Mouse (Mus musculus): ENCODE results near the gene F12. TPM values are rescaled to one million over a fixed set of nuclear protein-coding genes. Genes with fewer than 3 reads are reported as not detected.

F12 gene
- polyA plus RNA-seq, 1 experiment from 2014 or later = not detected

GRCm38 (mm10) chr13:55462965-55463364, 36.4 kb upstream of the F12 start:
- Histone ChIP-seq H3K27me3 (ENCODE audit: control insufficient read depth, insufficient read depth, low read length) (no peaks in the 10 kb centered on the region), H3K36me3 (ENCODE audit: control insufficient read depth, insufficient read depth, low read length) (peaks cover 27% of the 10 kb centered on the region; the same call in 1 of the 2 replicates), H3K4me2 (replicated peaks; ENCODE audit: low read depth, low read length) (no peak overlapping the region), H3K9ac (replicated peaks; ENCODE audit: low read depth, low read length) (no peak overlapping the region), H3K4me1 (ENCODE audit: control insufficient read depth, insufficient read depth, low read length) (peaks cover 12% of the 10 kb centered on the region), H3K9me3 (ENCODE audit: control insufficient read depth, low read depth, low read length) (no peaks in the 10 kb centered on the region), H3K27ac (ENCODE audit: low read length) (no peak overlapping the region), H3K4me3 (ENCODE audit: low read depth, low read length) (no peak overlapping the region)
- 52% methylated on average over 2 of the region's 2 CpGs for WGBS
- no peak for ATAC-seq (ENCODE audit: insufficient number of reproducible peaks, insufficient read depth, low FRiP score, low read depth)

- H3K27ac ChIP-seq (ENCODE audit: low read length) = no peak overlapping the region
- no peaks in the 10 kb centered on the region for H3K27me3 ChIP-seq (ENCODE audit: control insufficient read depth, insufficient read depth, low read length)
- WGBS = 85% methylated on average over 16 of the region's 16 CpGs
- ATAC-seq (ENCODE audit: insufficient number of reproducible peaks, insufficient read depth, low FRiP score, low read depth) = no peak
- H3K4me3 ChIP-seq (ENCODE audit: low read depth, low read length) = no peak overlapping the region
- H3K9ac ChIP-seq (replicated peaks; ENCODE audit: low read depth, low read length) = no peak overlapping the region
- no peak overlapping the region for H3K4me2 ChIP-seq (replicated peaks; ENCODE audit: low read depth, low read length)
- H3K36me3 ChIP-seq (ENCODE audit: control insufficient read depth, insufficient read depth, low read length) = peaks cover 66% of the 10 kb centered on the region
- no peaks in the 10 kb centered on the region for H3K4me1 ChIP-seq (ENCODE audit: control insufficient read depth, insufficient read depth, low read length)
- no peaks in the 10 kb centered on the region for H3K9me3 ChIP-seq (ENCODE audit: control insufficient read depth, low read depth, low read length)
Measured at GRCm38 (mm10) chr13:55451785-55452549, 25.4 kb upstream of the F12 start.

GRCm38 (mm10) chr13:55451296-55451695, 24.7 kb upstream of the F12 start:
- H3K4me3 ChIP-seq (ENCODE audit: low read depth, low read length) = no peak overlapping the region
- H3K4me2 ChIP-seq (replicated peaks; ENCODE audit: low read depth, low read length) = no peak overlapping the region
- no peak overlapping the region for H3K27ac ChIP-seq (ENCODE audit: low read length)
- H3K9me3 ChIP-seq (ENCODE audit: control insufficient read depth, low read depth, low read length) = no peaks in the 10 kb centered on the region
- no peak overlapping the region for H3K9ac ChIP-seq (replicated peaks; ENCODE audit: low read depth, low read length)
- H3K36me3 ChIP-seq (ENCODE audit: control insufficient read depth, insufficient read depth, low read length) = peaks cover 62% of the 10 kb centered on the region
- H3K4me1 ChIP-seq (ENCODE audit: control insufficient read depth, insufficient read depth, low read length) = peaks cover 3% of the 10 kb centered on the region; the same call in 1 of the 2 replicates
- H3K27me3 ChIP-seq (ENCODE audit: control insufficient read depth, insufficient read depth, low read length) = no peaks in the 10 kb centered on the region
- WGBS = 86% methylated on average over 10 of the region's 10 CpGs
- ATAC-seq (ENCODE audit: insufficient number of reproducible peaks, insufficient read depth, low FRiP score, low read depth) = no peak

GRCm38 (mm10) chr13:55450511-55450980, 24.0 kb upstream of the F12 start:
- Histone ChIP-seq H3K4me1 (ENCODE audit: control insufficient read depth, insufficient read depth, low read length) (peaks cover 3% of the 10 kb centered on the region; the same call in 1 of the 2 replicates), H3K4me2 (replicated peaks; ENCODE audit: low read depth, low read length) (no peak overlapping the region), H3K36me3 (ENCODE audit: control insufficient read depth, insufficient read depth, low read length) (peaks cover 56% of the 10 kb centered on the region), H3K9me3 (ENCODE audit: control insufficient read depth, low read depth, low read length) (no peaks in the 10 kb centered on the region), H3K27ac (ENCODE audit: low read length) (no peak overlapping the region), H3K4me3 (ENCODE audit: low read depth, low read length) (no peak overlapping the region), H3K9ac (replicated peaks; ENCODE audit: low read depth, low read length) (no peak overlapping the region), H3K27me3 (ENCODE audit: control insufficient read depth, insufficient read depth, low read length) (no peaks in the 10 kb centered on the region)
- ATAC-seq (ENCODE audit: insufficient number of reproducible peaks, insufficient read depth, low FRiP score, low read depth) = no peak
- 90% methylated on average over 11 of the region's 11 CpGs for WGBS

GRCm38 (mm10) chr13:55449679-55450441, 23.3 kb upstream of the F12 start:
- no peak for ATAC-seq (ENCODE audit: insufficient number of reproducible peaks, insufficient read depth, low FRiP score, low read depth)

GRCm38 (mm10) chr13:55449205-55449604, 22.6 kb upstream of the F12 start:
- 90% methylated on average over 9 of the region's 9 CpGs for WGBS
- peaks cover 45% of the 10 kb centered on the region for H3K36me3 ChIP-seq (ENCODE audit: control insufficient read depth, insufficient read depth, low read length)
- no peak for ATAC-seq (ENCODE audit: insufficient number of reproducible peaks, insufficient read depth, low FRiP score, low read depth)

More at GRCm38 (mm10) chr13:55449679-55450441, 23.3 kb upstream of the F12 start:
- Histone ChIP-seq H3K9me3 (ENCODE audit: control insufficient read depth, low read depth, low read length) (no peaks in the 10 kb centered on the region), H3K36me3 (ENCODE audit: control insufficient read depth, insufficient read depth, low read length) (peaks cover 49% of the 10 kb centered on the region), H3K4me1 (ENCODE audit: control insufficient read depth, insufficient read depth, low read length) (peaks cover 3% of the 10 kb centered on the region; the same call in 1 of the 2 replicates), H3K9ac (replicated peaks; ENCODE audit: low read depth, low read length) (no peak overlapping the region), H3K27me3 (ENCODE audit: control insufficient read depth, insufficient read depth, low read length) (no peaks in the 10 kb centered on the region), H3K4me2 (replicated peaks; ENCODE audit: low read depth, low read length) (no peak overlapping the region), H3K27ac (ENCODE audit: low read length) (no peak overlapping the region), H3K4me3 (ENCODE audit: low read depth, low read length) (no peak overlapping the region)
- 85% methylated on average over 17 of the region's 17 CpGs for WGBS

GRCm38 (mm10) chr13:55448131-55448530, 21.5 kb upstream of the F12 start:
- Histone ChIP-seq H3K4me2 (replicated peaks; ENCODE audit: low read depth, low read length) (no peak overlapping the region), H3K9me3 (ENCODE audit: control insufficient read depth, low read depth, low read length) (no peaks in the 10 kb centered on the region), H3K4me3 (ENCODE audit: low read depth, low read length) (no peak overlapping the region), H3K27me3 (ENCODE audit: control insufficient read depth, insufficient read depth, low read length) (no peaks in the 10 kb centered on the region), H3K4me1 (ENCODE audit: control insufficient read depth, insufficient read depth, low read length) (peaks cover 8% of the 10 kb centered on the region; the same call in 1 of the 2 replicates), H3K9ac (replicated peaks; ENCODE audit: low read depth, low read length) (no peak overlapping the region), H3K27ac (ENCODE audit: low read length) (no peak overlapping the region), H3K36me3 (ENCODE audit: control insufficient read depth, insufficient read depth, low read length) (peaks cover 34% of the 10 kb centered on the region)
- 94% methylated on average over 5 of the region's 5 CpGs for WGBS
- ATAC-seq (ENCODE audit: insufficient number of reproducible peaks, insufficient read depth, low FRiP score, low read depth) = no peak

More at GRCm38 (mm10) chr13:55449205-55449604, 22.6 kb upstream of the F12 start:
- Histone ChIP-seq H3K4me2 (replicated peaks; ENCODE audit: low read depth, low read length) (no peak overlapping the region), H3K4me1 (ENCODE audit: control insufficient read depth, insufficient read depth, low read length) (peaks cover 3% of the 10 kb centered on the region; the same call in 1 of the 2 replicates), H3K4me3 (ENCODE audit: low read depth, low read length) (no peak overlapping the region), H3K9me3 (ENCODE audit: control insufficient read depth, low read depth, low read length) (no peaks in the 10 kb centered on the region), H3K27me3 (ENCODE audit: control insufficient read depth, insufficient read depth, low read length) (no peaks in the 10 kb centered on the region), H3K27ac (ENCODE audit: low read length) (no peak overlapping the region), H3K9ac (replicated peaks; ENCODE audit: low read depth, low read length) (no peak overlapping the region)

GRCm38 (mm10) chr13:55447543-55447943, 20.9 kb upstream of the F12 start:
- no peaks in the 10 kb centered on the region for H3K27me3 ChIP-seq (ENCODE audit: control insufficient read depth, insufficient read depth, low read length)
- H3K4me3 ChIP-seq (ENCODE audit: low read depth, low read length) = no peak overlapping the region
- ATAC-seq (ENCODE audit: insufficient number of reproducible peaks, insufficient read depth, low FRiP score, low read depth) = no peak
- no peaks in the 10 kb centered on the region for H3K9me3 ChIP-seq (ENCODE audit: control insufficient read depth, low read depth, low read length)
- WGBS = 40% methylated on average over 3 of the region's 3 CpGs
- peaks cover 8% of the 10 kb centered on the region; the same call in 1 of the 2 replicates for H3K4me1 ChIP-seq (ENCODE audit: control insufficient read depth, insufficient read depth, low read length)
- no peak overlapping the region for H3K4me2 ChIP-seq (replicated peaks; ENCODE audit: low read depth, low read length)
- H3K27ac ChIP-seq (ENCODE audit: low read length) = no peak overlapping the region
- peaks cover 28% of the 10 kb centered on the region for H3K36me3 ChIP-seq (ENCODE audit: control insufficient read depth, insufficient read depth, low read length)
- H3K9ac ChIP-seq (replicated peaks; ENCODE audit: low read depth, low read length) = no peak overlapping the region
